Mouse (Mus musculus) CH12.LX (cell line): ENCODE data around the gene Bag1. TPM values are rescaled to one million over a fixed set of nuclear protein-coding genes. Genes with fewer than 3 reads are reported as not detected.

Source experiments
- DNase-seq: peaks from one replicate; pipeline ENCODE4 v3.0.0-alpha.2; 2013; ENCODE audit errors: extremely low read depth
- H3K27ac ChIP-seq: 2 replicates; pipeline ENCODE4 v1.5.1; 2012; ENCODE audit warnings: low read depth, mild to moderate bottlenecking, control low read depth, moderate library complexity; ENCODE audit not compliant: insufficient read depth
- H3K27me3 ChIP-seq: replicated peaks from 2 replicates; pipeline ENCODE3; 2012; ENCODE audit warnings: inconsistent platforms
- H3K36me3 ChIP-seq, 2 experiments: replicated peaks in 1 of 2; 2 replicates each; pipeline versions ENCODE3 to v1.6.1; 2012; ENCODE audit warnings: inconsistent platforms in 1 of 2, low read length in 1 of 2, mild to moderate bottlenecking in 1 of 2, mixed read lengths in 1 of 2, moderate library complexity in 1 of 2; ENCODE audit not compliant: control insufficient read depth in 1 of 2, insufficient read depth in 1 of 2
- H3K4me1 ChIP-seq, 2 experiments: 2 replicates each; pipeline ENCODE4 v1.6.1; 2012; ENCODE audit warnings: inconsistent platforms in 1 of 2, moderate library complexity in 1 of 2; ENCODE audit not compliant: insufficient read depth in 2 of 2, control insufficient read depth in 1 of 2
- H3K4me2 ChIP-seq: 2 replicates; pipeline ENCODE4 v1.6.1; 2012; ENCODE audit warnings: low read depth, mild to moderate bottlenecking, control low read depth; ENCODE audit not compliant: poor library complexity, insufficient read depth, severe bottlenecking
- H3K4me3 ChIP-seq, 3 experiments: fragments of 150-350 bp in 1 of 3; sonication (generic) in 1 of 3; replicated peaks in 1 of 3; 2 replicates each; pipeline versions ENCODE3 to v1.5.1; 2011 to 2012; ENCODE audit warnings: low read depth in 2 of 3, low read length in 2 of 3, mild to moderate bottlenecking in 2 of 3, moderate library complexity in 2 of 3, control low read depth in 1 of 3, improper control_type of control experiment in 1 of 3, inconsistent platforms in 1 of 3, mixed read lengths in 1 of 3; ENCODE audit not compliant: poor library complexity in 1 of 3
- H3K79me2 ChIP-seq: replicated peaks from 2 replicates; pipeline ENCODE4 v1.6.1; 2012; ENCODE audit warnings: mild to moderate bottlenecking, moderate library complexity; ENCODE audit not compliant: control insufficient read depth, poor library complexity, insufficient read depth, severe bottlenecking; ENCODE audit errors: extremely low read depth
- H3K9ac ChIP-seq: 2 replicates; pipeline ENCODE4 v1.6.1; 2012; ENCODE audit warnings: low read depth, mild to moderate bottlenecking, control low read depth, moderate library complexity; ENCODE audit not compliant: insufficient read depth
- H3K9me3 ChIP-seq: replicated peaks from 2 replicates; pipeline ENCODE3; 2012; ENCODE audit warnings: low read length, inconsistent platforms, mixed read lengths
- BHLHE40 ChIP-seq: IDR thresholded peaks from 2 replicates; pipeline ENCODE4 v1.6.1; 2011; ENCODE audit warnings: mild to moderate bottlenecking, low read depth, low read length, improper control_type of control experiment
- CHD1 ChIP-seq: IDR thresholded peaks from 2 replicates; pipeline ENCODE4 v1.6.1; 2012; ENCODE audit warnings: low read depth, low read length, improper control_type of control experiment, inconsistent platforms
- CHD2 ChIP-seq: IDR thresholded peaks from 2 replicates; pipeline ENCODE4 v1.6.1; 2011; ENCODE audit warnings: low read length, improper control_type of control experiment
- E2F4 ChIP-seq: IDR thresholded peaks from 2 replicates; pipeline ENCODE4 v1.6.1; 2011; ENCODE audit warnings: low read depth, low read length, improper control_type of control experiment; ENCODE audit not compliant: insufficient replicate concordance
- ELF1 ChIP-seq: IDR thresholded peaks from 2 replicates; pipeline ENCODE4 v1.6.1; 2014; ENCODE audit warnings: low read depth, mild to moderate bottlenecking, inconsistent platforms, low read length, improper control_type of control experiment
- ETS1 ChIP-seq: conservative IDR thresholded peaks from 2 replicates; pipeline ENCODE4 v1.6.1; 2012; ENCODE audit warnings: low read depth, mild to moderate bottlenecking, inconsistent platforms, low read length, improper control_type of control experiment, moderate library complexity
- GABPA ChIP-seq: IDR thresholded peaks from 2 replicates; pipeline ENCODE4 v1.6.1; 2012; ENCODE audit warnings: low read depth, low read length, improper control_type of control experiment, inconsistent platforms; ENCODE audit not compliant: insufficient replicate concordance
- HCFC1 ChIP-seq: IDR thresholded peaks from 2 replicates; pipeline ENCODE4 v1.6.1; 2012; ENCODE audit warnings: low read depth, mild to moderate bottlenecking, inconsistent platforms, low read length, improper control_type of control experiment
- IRF4 ChIP-seq: IDR thresholded peaks from 2 replicates; pipeline ENCODE4 v1.6.1; 2014; ENCODE audit warnings: low read depth, mild to moderate bottlenecking, inconsistent platforms, low read length, improper control_type of control experiment
- JUN ChIP-seq: IDR thresholded peaks from 2 replicates; pipeline ENCODE4 v1.6.1; 2011; ENCODE audit warnings: low read depth, mild to moderate bottlenecking, low read length, improper control_type of control experiment, moderate library complexity; ENCODE audit not compliant: insufficient read depth
- KAT2A ChIP-seq: IDR thresholded peaks from 2 replicates; pipeline ENCODE4 v1.6.1; 2012; ENCODE audit warnings: low read length, improper control_type of control experiment, inconsistent platforms; ENCODE audit not compliant: insufficient replicate concordance
- MAFK ChIP-seq: IDR thresholded peaks from 2 replicates; pipeline ENCODE4 v1.6.1; 2011; ENCODE audit warnings: low read length, improper control_type of control experiment; ENCODE audit not compliant: insufficient replicate concordance
- MAX ChIP-seq: IDR thresholded peaks from 2 replicates; pipeline ENCODE4 v1.6.1; 2011; ENCODE audit warnings: low read length, improper control_type of control experiment
- MEF2A ChIP-seq: IDR thresholded peaks from 2 replicates; pipeline ENCODE4 v1.6.1; 2014; ENCODE audit warnings: low read depth, mild to moderate bottlenecking, inconsistent platforms, low read length, improper control_type of control experiment, borderline replicate concordance
- MYC ChIP-seq: IDR thresholded peaks from 2 replicates; pipeline ENCODE4 v1.6.1; 2011; ENCODE audit warnings: low read depth, mild to moderate bottlenecking, improper control_type of control experiment, low read length
- NELFE ChIP-seq: IDR thresholded peaks from 2 replicates; pipeline ENCODE4 v1.6.1; 2011; ENCODE audit warnings: low read depth, low read length, improper control_type of control experiment
- NRF1 ChIP-seq: IDR thresholded peaks from 2 replicates; pipeline ENCODE4 v1.6.1; 2014; ENCODE audit warnings: low read depth, mild to moderate bottlenecking, inconsistent platforms, low read length, improper control_type of control experiment, moderate library complexity
- PAX5 ChIP-seq: IDR thresholded peaks from 2 replicates; pipeline ENCODE4 v1.6.1; 2012; ENCODE audit warnings: low read length, inconsistent platforms, mixed read lengths
- SIN3A ChIP-seq: IDR thresholded peaks from 2 replicates; pipeline ENCODE4 v1.6.1; 2012; ENCODE audit warnings: low read length, improper control_type of control experiment, inconsistent platforms
- TBP ChIP-seq: conservative IDR thresholded peaks from 2 replicates; pipeline ENCODE4 v1.6.1; 2011; ENCODE audit warnings: low read depth, low read length, improper control_type of control experiment
- USF1 ChIP-seq: IDR thresholded peaks from 2 replicates; pipeline ENCODE4 v1.6.1; 2014; ENCODE audit warnings: low read depth, mild to moderate bottlenecking, inconsistent platforms, low read length, improper control_type of control experiment
- ZC3H11A ChIP-seq: IDR thresholded peaks from 2 replicates; pipeline ENCODE4 v1.6.1; 2012; ENCODE audit warnings: low read depth, mild to moderate bottlenecking, inconsistent platforms, low read length, improper control_type of control experiment
- ZMIZ1 ChIP-seq: IDR thresholded peaks from 2 replicates; pipeline ENCODE4 v1.6.1; 2012; ENCODE audit warnings: low read depth, mild to moderate bottlenecking, inconsistent platforms, low read length, improper control_type of control experiment
- ZNF384 ChIP-seq: IDR thresholded peaks from 2 replicates; pipeline ENCODE4 v1.6.1; 2012; ENCODE audit warnings: low read depth, low read length, improper control_type of control experiment, inconsistent platforms
- dilution Hi-C: fragments of 300-500 bp; cut with MboI; formaldehyde crosslinking; loops from 2 replicates; pipeline ENCODE4 v1.14.3; 2020; ENCODE audit warnings: low sequenced_read_pairs; ENCODE audit not compliant: extremely low pct_unique_long_range_greater_than_20kb, extremely low pct_ligation_motif_present
- in situ Hi-C: fragments of 300-500 bp; cut with MboI; formaldehyde crosslinking; loops from 3 replicates; pipeline ENCODE4 v1.14.3; 2019; ENCODE audit warnings: low sequenced_read_pairs, low pct_ligation_motif_present, low pct_unique_long_range_greater_than_20kb, mixed read lengths
- polyA plus RNA-seq: library from polyadenylated mRNA; unstranded; fragments of >175 nt; gene quantifications from 2 replicates; pipeline ENCODE4 v1.2.1, GENCODE M21; 2012; ENCODE audit warnings: low read depth; ENCODE audit not compliant: insufficient read length
- total RNA-seq, 2 experiments: library from RNA; depleted of rRNA; stranded (reverse); fragments of 300-350 nt in 1 of 2; fragments of >200 nt in 1 of 2; gene quantifications; 2 replicates each; pipeline ENCODE4 v1.2.3; 2012 to 2014

Bag1 gene
- total and polyA plus RNA-seq, 3 experiments = 105 to 161 (median 149) TPM

DNA sequence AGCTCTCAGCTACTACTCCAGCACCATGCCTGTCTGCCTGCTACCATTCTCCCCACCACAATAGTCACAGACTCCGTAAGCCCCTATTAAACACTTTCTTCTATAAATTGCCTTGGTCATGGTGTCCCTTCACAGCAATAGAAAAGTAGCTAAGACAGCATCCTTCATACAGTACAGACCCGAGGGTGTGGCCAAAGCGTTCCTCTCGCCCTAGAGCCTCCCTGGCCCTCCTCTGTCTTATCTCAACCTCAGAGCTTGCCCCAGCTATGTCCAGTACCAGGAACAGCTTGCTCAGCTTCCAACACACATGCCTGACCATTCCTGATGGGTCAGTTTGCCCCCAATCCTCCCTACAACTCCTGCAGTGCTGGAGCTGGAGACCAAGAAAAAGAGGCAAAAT is 47.5 kb downstream of the Bag1 start:
- Histone ChIP-seq H3K79me2 (no peaks in the 10 kb centered on the region), H3K4me1 (peaks cover 0 to 8% of the 10 kb centered on the region in 2 experiments; a peak in 2 of 4 replicates), H3K9me3 (peaks cover 8% of the 10 kb centered on the region), H3K27ac (no peak overlapping the region), H3K36me3 (no peaks in the 10 kb centered on the region), H3K27me3 (no peaks in the 10 kb centered on the region), H3K4me2 (no peak overlapping the region), H3K4me3 (no peak overlapping the region), H3K9ac (no peak overlapping the region)
- no peak for DNase-seq
- dilution Hi-C loops = no loop called here
- TF ChIP-seq BHLHE40 (no peak), KAT2A (no peak), ZNF384 (no peak), ZC3H11A (no peak), CHD2 (no peak), CHD1 (no peak), TBP (no peak), USF1 (no peak), MYC (no peak), E2F4 (no peak), MAFK (no peak), MEF2A (no peak), PAX5 (no peak), HCFC1 (no peak), JUN (no peak)
- TF ChIP-seq, all 38 proteins: peak for 0
- in situ Hi-C loops = no loop called here

DNA sequence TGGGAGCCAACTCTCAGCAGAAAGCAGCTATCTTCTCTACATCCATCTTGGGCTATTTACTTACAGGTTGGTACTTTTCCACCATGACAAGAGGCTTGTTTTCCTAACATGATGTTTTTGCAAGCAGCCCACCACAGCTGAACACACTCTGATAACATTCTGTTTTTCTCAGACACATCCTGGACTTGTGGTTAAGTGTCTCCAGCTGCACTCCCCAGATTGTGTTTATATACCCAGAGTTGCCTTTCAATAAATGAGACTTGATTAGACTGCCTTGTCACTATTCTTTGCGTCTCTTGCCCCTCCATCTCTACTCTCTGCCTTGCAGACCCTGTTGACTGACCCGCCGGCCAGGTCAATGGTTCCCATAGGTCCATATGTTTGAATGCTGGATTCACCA is 48.0 kb downstream of the Bag1 start:
- in situ Hi-C loops (no loop called here), dilution Hi-C loops (no loop called here)
- no peak for TF ChIP-seq MAX
- TF ChIP-seq MEF2A = no peak
- no peak for TF ChIP-seq SIN3A
- no peak for TF ChIP-seq ETS1
- TF ChIP-seq E2F4 = no peak
- TF ChIP-seq IRF4 = no peak
- TF ChIP-seq NRF1 = no peak
- TF ChIP-seq CHD2 = no peak
- no peak for TF ChIP-seq NELFE
- TF ChIP-seq ELF1 = no peak
- no peak for TF ChIP-seq ZMIZ1
- TF ChIP-seq GABPA = no peak
- no peak overlapping the region for H3K9ac ChIP-seq
- no peaks in the 10 kb centered on the region for H3K79me2 ChIP-seq
- H3K4me3 ChIP-seq = no peak overlapping the region
- DNase-seq = no peak
- H3K36me3 ChIP-seq = no peaks in the 10 kb centered on the region
- peaks cover 0 to 6% of the 10 kb centered on the region in 2 experiments; a peak in 2 of 4 replicates for H3K4me1 ChIP-seq
- H3K27me3 ChIP-seq = no peaks in the 10 kb centered on the region
- peaks cover 10% of the 10 kb centered on the region for H3K9me3 ChIP-seq
- no peak overlapping the region for H3K27ac ChIP-seq
- H3K4me2 ChIP-seq = no peak overlapping the region
